Mouse (Mus musculus) C2C12 (cell line): Measurements from ENCODE around the gene Megf11. TPM values are rescaled to one million over a fixed set of nuclear protein-coding genes. Genes with fewer than 3 reads are reported as not detected.

Experiments used
- H3K27me3 ChIP-seq: one replicate; pipeline ENCODE4 v1.6.1; 2011; ENCODE audit not compliant: control insufficient read depth, insufficient read depth, insufficient read length
- H3K36me3 ChIP-seq: one replicate; pipeline ENCODE4 v1.6.1; 2011; ENCODE audit not compliant: control insufficient read depth, insufficient read depth
- H3K4me3 ChIP-seq: one replicate; pipeline ENCODE4 v1.5.1; 2011; ENCODE audit warnings: mild to moderate bottlenecking, control low read depth; ENCODE audit not compliant: poor library complexity, insufficient read depth, severe bottlenecking
- H3K79me2 ChIP-seq: one replicate; pipeline ENCODE4 v1.6.1; 2011; ENCODE audit not compliant: control insufficient read depth, insufficient read depth
- H3K79me3 ChIP-seq: one replicate; pipeline ENCODE4 v1.6.1; 2011; ENCODE audit warnings: low read depth, control low read depth
- H3ac ChIP-seq: one replicate; pipeline ENCODE3; 2011; ENCODE audit warnings: low read depth; ENCODE audit not compliant: control insufficient read depth, insufficient read length
- CEBPB ChIP-seq: IDR thresholded peaks from one replicate; pipeline ENCODE4 v1.6.1; 2011; ENCODE audit warnings: low read depth, mild to moderate bottlenecking, control low read depth, moderate library complexity
- CTCF ChIP-seq: IDR thresholded peaks from one replicate; pipeline ENCODE4 v1.5.1; 2011; ENCODE audit not compliant: control insufficient read depth, insufficient read depth, insufficient read length
- FOSL1 ChIP-seq: IDR thresholded peaks from one replicate; pipeline ENCODE4 v1.8.0; 2011; ENCODE audit warnings: mild to moderate bottlenecking, low read length; ENCODE audit not compliant: poor library complexity, insufficient read depth, severe bottlenecking
- MAX ChIP-seq: IDR thresholded peaks from one replicate; pipeline ENCODE4 v1.6.1; 2011; ENCODE audit warnings: mild to moderate bottlenecking, control low read depth
- MYOD1 ChIP-seq: IDR thresholded peaks from one replicate; pipeline ENCODE4 v1.6.1; 2011; ENCODE audit warnings: low read depth; ENCODE audit not compliant: control insufficient read depth, insufficient read length
- MYOG ChIP-seq: IDR thresholded peaks from one replicate; pipeline ENCODE4 v1.6.1; 2011; ENCODE audit not compliant: control insufficient read depth, insufficient read length; ENCODE audit errors: extremely low read depth
- USF1 ChIP-seq: IDR thresholded peaks from one replicate; pipeline ENCODE4 v1.6.1; 2011; ENCODE audit warnings: low read depth, mild to moderate bottlenecking, control low read depth, moderate library complexity
- polyA plus RNA-seq: library from polyadenylated mRNA; unstranded; fragments of >200 nt; fragmentation: generic; extraction: Trizol; gene quantifications from one replicate; pipeline ENCODE4 v1.2.1, GENCODE M21; 2012; ENCODE audit warnings: missing spikeins

The Megf11 gene
- polyA plus RNA-seq, 1 experiment, result 0.07 TPM

- H3K4me3 ChIP-seq, result no peak overlapping the region
- TF ChIP-seq USF1 (no peak), CEBPB (no peak), MYOD1 (no peak), MAX (no peak), FOSL1 (no peak), CTCF (no peak), MYOG (no peak)
- H3K79me2 ChIP-seq, result no peaks in the 10 kb centered on the region
- peaks cover 55% of the 10 kb centered on the region for H3K27me3 ChIP-seq
- no peaks in the 10 kb centered on the region for H3K79me3 ChIP-seq
- no peaks in the 10 kb centered on the region for H3K36me3 ChIP-seq
- H3ac ChIP-seq, result no peak overlapping the region
Observed at GRCm38 (mm10) chr9:64552046-64552445, 166.6 kb downstream of the Megf11 start.

DNA sequence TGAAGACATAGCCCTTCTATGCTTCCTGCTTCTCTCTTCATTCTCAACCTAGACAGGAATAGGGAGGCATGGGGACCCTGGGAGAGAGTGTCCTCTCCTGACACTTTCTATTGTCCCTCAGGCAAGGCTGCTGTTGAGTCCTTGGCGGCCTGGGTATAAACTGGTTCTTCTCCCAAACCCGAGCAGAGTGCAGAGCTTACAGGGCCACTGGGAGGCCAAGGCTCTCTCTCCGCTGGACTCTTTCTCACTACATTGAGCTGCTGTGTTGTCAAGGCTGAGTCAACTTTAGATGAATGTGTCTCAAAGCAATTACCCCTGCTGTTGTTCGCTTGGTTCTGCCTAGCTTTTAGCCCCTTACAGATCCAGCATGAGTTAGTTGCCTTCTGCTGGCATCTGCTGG is 168.0 kb downstream of the Megf11 start:
- H3K4me3 ChIP-seq, result no peak overlapping the region
- peaks cover 45% of the 10 kb centered on the region for H3K27me3 ChIP-seq
- TF ChIP-seq CTCF (no peak), USF1 (no peak), MAX (no peak), FOSL1 (no peak), MYOD1 (no peak), CEBPB (no peak), MYOG (no peak)
- H3K79me2 ChIP-seq, result no peaks in the 10 kb centered on the region
- H3K36me3 ChIP-seq, result no peaks in the 10 kb centered on the region
- no peaks in the 10 kb centered on the region for H3K79me3 ChIP-seq
- H3ac ChIP-seq, result no peak overlapping the region

- Histone ChIP-seq H3K27me3 (peaks cover 37% of the 10 kb centered on the region), H3K79me2 (no peaks in the 10 kb centered on the region), H3K36me3 (no peaks in the 10 kb centered on the region), H3K79me3 (no peaks in the 10 kb centered on the region), H3ac (no peak overlapping the region), H3K4me3 (no peak overlapping the region)
- TF ChIP-seq MYOG (no peak), USF1 (no peak), CEBPB (no peak), FOSL1 (no peak), MAX (no peak), CTCF (no peak), MYOD1 (no peak)
Observed at GRCm38 (mm10) chr9:64555620-64556019, 170.2 kb downstream of the Megf11 start.

DNA sequence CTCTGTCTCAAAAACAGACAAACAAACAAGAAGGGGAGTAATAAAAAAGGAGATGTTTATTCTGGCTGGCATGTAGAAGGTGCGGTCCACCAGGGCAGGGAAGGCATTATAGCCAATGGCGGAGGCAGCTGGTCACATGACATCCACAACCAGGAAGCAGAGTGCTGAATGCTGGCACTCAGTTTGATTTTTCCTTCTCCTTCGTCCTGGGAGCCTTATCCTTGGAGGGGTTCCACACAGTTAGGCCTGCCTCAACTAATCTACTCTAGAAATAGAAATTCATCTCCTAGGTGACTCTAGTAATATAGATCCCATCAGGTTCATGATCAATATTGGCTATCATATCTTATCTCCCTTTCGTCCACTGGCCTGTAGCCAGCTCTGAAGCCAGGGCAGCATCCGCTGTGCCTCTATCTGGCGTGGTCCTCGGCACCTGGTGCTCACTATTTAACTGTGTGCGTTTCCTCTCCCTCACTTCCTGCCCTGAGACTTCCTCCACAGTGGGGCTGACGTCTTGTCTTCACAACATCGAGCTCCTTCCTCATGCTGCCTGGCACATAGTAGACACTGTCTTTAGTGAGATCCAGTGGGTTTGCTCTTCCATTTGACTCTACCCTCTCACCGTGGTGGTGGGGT is 171.8 kb downstream of the Megf11 start:
- no peak overlapping the region for H3ac ChIP-seq
- H3K27me3 ChIP-seq, result peaks cover 37% of the 10 kb centered on the region
- H3K79me2 ChIP-seq, result no peaks in the 10 kb centered on the region
- no peak overlapping the region for H3K4me3 ChIP-seq
- no peaks in the 10 kb centered on the region for H3K36me3 ChIP-seq
- H3K79me3 ChIP-seq, result no peaks in the 10 kb centered on the region
- TF ChIP-seq CTCF (no peak), FOSL1 (no peak), USF1 (no peak), MYOD1 (no peak), MAX (no peak), CEBPB (no peak), MYOG (no peak)

DNA sequence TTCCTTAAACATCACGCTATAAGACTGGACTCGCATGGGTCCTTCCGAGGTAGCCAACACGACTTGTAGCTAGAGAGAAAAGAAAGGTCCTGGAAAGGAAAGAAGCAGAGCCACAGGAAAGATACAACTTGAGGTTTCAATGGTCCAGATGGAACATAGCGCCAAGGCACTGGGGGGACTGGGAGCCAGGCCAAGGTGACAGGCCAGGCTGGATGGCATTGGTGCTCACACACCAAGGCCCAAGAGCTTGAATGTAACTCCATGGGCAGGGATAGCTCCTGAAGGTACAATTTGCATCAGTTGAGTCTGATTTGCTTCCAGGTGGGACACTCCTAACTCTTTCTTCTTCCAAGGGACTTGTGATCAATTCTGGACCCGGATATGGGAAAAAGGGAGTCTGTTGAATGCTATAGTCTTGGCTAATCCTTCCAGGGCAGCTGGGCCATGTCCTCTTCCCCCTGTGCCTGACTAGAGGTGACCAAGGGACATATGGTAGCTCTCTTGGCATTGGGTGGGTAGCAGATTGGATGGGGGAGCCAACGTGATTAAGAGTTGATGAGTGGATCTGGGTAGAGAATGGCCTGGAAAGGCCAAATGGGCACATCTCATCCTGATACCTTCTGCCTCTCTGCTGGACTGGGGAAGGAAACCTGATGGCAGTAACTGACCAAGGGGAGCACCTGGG is 172.6 kb downstream of the Megf11 start:
- H3ac ChIP-seq, result no peak overlapping the region
- no peak for TF ChIP-seq MAX
- no peak for TF ChIP-seq MYOG
- no peak for TF ChIP-seq FOSL1
- no peak for TF ChIP-seq USF1
- no peak for TF ChIP-seq CEBPB
- no peak for TF ChIP-seq MYOD1
- no peak for TF ChIP-seq CTCF
- no peak overlapping the region for H3K4me3 ChIP-seq
- H3K79me3 ChIP-seq, result no peaks in the 10 kb centered on the region
- no peaks in the 10 kb centered on the region for H3K36me3 ChIP-seq
- peaks cover 31% of the 10 kb centered on the region for H3K27me3 ChIP-seq
- no peaks in the 10 kb centered on the region for H3K79me2 ChIP-seq
